Mouse (Mus musculus) intestine, embryonic 16.5 days (tissue): ENCODE results near the gene Sh3pxd2b. TPM values are rescaled to one million over a fixed set of nuclear protein-coding genes. Genes with fewer than 3 reads are reported as not detected.

Source experiments
- ATAC-seq: fragments of 200-750 bp; cut with Nextera tagmentation; 2 replicates; pipeline ENCODE4 v1.8.0; 2017; ENCODE audit warnings: moderate TSS enrichment, moderate library complexity
- H3K27ac ChIP-seq: fragments of 300-500 bp; sonication (generic); 2 replicates; pipeline ENCODE4 v1.5.1; 2014; ENCODE audit warnings: mild to moderate bottlenecking, low read length
- H3K27me3 ChIP-seq: fragments of 300-500 bp; sonication (generic); replicated peaks from 2 replicates; pipeline ENCODE4 v1.6.1; 2014; ENCODE audit warnings: low read length, control low read depth, mixed read lengths; ENCODE audit not compliant: control insufficient read depth, insufficient read depth
- H3K36me3 ChIP-seq: fragments of 300-500 bp; sonication (generic); 2 replicates; pipeline ENCODE4 v1.6.1; 2014; ENCODE audit warnings: low read length, control low read depth; ENCODE audit not compliant: control insufficient read depth, insufficient read depth
- H3K4me1 ChIP-seq: fragments of 300-500 bp; sonication (generic); 2 replicates; pipeline ENCODE4 v1.6.1; 2014; ENCODE audit warnings: low read length, control low read depth, mixed read lengths; ENCODE audit not compliant: control insufficient read depth, insufficient read depth
- H3K4me2 ChIP-seq: fragments of 300-500 bp; sonication (generic); 2 replicates; pipeline ENCODE4 v1.6.1; 2014; ENCODE audit warnings: low read depth, low read length, control low read depth
- H3K4me3 ChIP-seq: fragments of 300-500 bp; sonication (generic); 2 replicates; pipeline ENCODE4 v1.5.1; 2014; ENCODE audit warnings: mild to moderate bottlenecking, low read length
- H3K9ac ChIP-seq: fragments of 300-500 bp; sonication (generic); 2 replicates; pipeline ENCODE4 v1.6.1; 2014; ENCODE audit warnings: low read depth, low read length
- H3K9me3 ChIP-seq: fragments of 300-500 bp; sonication (generic); 2 replicates; pipeline ENCODE4 v1.6.1; 2016; ENCODE audit warnings: low read length, control low read depth; ENCODE audit not compliant: control insufficient read depth
- WGBS: fragments of 180-500 bp; shearing (Covaris S2); extraction: QIAGEN DNeasy Blood & Tissue Kit; methylation state at CpG from one replicate; pipeline ENCODE4 v1.1.7; 2014; 5-methylcytosine and 5-hydroxymethylcytosine counted together
- polyA plus RNA-seq: library from polyadenylated mRNA; unstranded; fragments of >200 nt; fragmentation: Nextera tagmentation; extraction: Ambion mirVana; gene quantifications from 2 replicates; pipeline ENCODE4 v1.2.1, GENCODE M21; 2015

Sh3pxd2b gene
- polyA plus RNA-seq, 1 experiment from 2014 or later = 9.6 TPM

DNA sequence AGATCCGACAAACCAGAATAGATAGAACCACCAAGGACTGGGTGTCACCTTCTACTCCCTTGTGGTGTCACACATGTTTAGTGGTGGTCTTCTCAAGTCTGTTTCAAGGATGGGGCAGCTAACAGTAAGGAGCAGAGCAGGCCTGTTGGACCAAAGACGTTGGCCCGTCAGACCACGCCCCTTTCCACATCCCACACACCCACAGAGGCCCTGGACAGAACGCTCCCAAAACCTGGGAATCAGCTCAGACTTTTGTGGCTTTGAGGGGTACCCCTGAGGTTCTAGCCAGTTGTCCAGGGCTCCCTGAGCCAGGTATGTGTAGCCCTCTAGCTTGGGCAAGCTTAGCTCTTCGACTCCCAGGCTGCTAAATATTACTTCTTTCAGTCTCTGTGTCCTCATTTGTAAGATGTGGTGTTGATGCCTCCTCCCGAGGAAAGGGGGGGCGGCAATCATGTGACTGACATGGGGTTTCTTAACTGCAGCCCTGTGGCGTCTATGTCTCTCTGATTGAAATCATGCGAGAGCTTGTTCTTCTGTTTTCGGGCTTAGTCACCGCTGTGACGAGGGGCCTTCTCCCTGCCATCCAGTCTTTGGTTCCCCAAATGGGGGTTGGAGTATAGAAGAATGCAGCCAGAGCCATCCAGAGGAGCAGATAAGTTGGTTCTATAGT is 1.8 kb downstream of the Sh3pxd2b start:
- no peak for ATAC-seq
- 66% methylated on average over 13 of the region's 13 CpGs for WGBS
- Histone ChIP-seq H3K27ac (0 out of 2 replicates have a peak overlapping the region, but pooled peaks have one; percentile 25), H3K36me3 (peaks cover 8% of the 10 kb centered on the region; the same call in 1 of the 2 replicates), H3K9ac (peak overlapping the region; percentile 91), H3K9me3 (no peaks in the 10 kb centered on the region), H3K4me1 (peaks cover 30% of the 10 kb centered on the region), H3K27me3 (no peaks in the 10 kb centered on the region), H3K4me2 (peak overlapping the region; percentile 89), H3K4me3 (peak overlapping the region; percentile 79)

DNA sequence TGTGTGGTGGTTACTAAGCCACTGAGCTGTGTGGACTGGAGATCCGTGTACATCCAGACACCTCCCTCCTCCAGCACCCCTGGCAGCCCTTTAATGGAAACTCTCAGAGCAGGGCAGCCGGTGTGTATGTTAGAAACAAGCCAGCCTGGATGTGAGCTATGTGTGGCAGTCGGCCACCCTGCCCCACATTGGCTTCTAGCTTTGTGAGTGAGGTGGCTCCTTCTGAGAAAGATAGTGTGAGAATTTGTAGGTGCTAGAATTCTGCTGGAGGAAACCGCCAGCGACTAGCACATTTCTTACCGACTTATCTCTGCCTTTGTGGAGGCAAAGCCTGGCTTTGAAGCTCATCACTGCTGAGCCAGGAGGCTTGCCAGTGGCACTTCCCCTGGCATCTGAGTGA is 5.3 kb downstream of the Sh3pxd2b start:
- no peak overlapping the region for H3K4me2 ChIP-seq
- no peak for ATAC-seq
- no peak overlapping the region for H3K27ac ChIP-seq
- H3K4me3 ChIP-seq = no peak overlapping the region
- no peak overlapping the region for H3K9ac ChIP-seq
- no peaks in the 10 kb centered on the region for H3K9me3 ChIP-seq
- no peaks in the 10 kb centered on the region for H3K27me3 ChIP-seq
- WGBS = 76% methylated on average over 6 of the region's 6 CpGs
- H3K4me1 ChIP-seq = peaks cover 23% of the 10 kb centered on the region
- H3K36me3 ChIP-seq = peaks cover 8% of the 10 kb centered on the region; the same call in 1 of the 2 replicates

GRCm38 (mm10) chr11:32355377-32355776 is 7.8 kb downstream of the Sh3pxd2b start:
- no peak overlapping the region for H3K27ac ChIP-seq
- no peak for ATAC-seq
- no peaks in the 10 kb centered on the region for H3K9me3 ChIP-seq
- peaks cover 3% of the 10 kb centered on the region; the same call in 1 of the 2 replicates for H3K4me1 ChIP-seq
- no peaks in the 10 kb centered on the region for H3K27me3 ChIP-seq
- no peak overlapping the region for H3K4me3 ChIP-seq
- 88% methylated on average over 1 of the region's 1 CpGs for WGBS
- H3K4me2 ChIP-seq = no peak overlapping the region
- H3K9ac ChIP-seq = no peak overlapping the region
- peaks cover 8% of the 10 kb centered on the region; the same call in 1 of the 2 replicates for H3K36me3 ChIP-seq

DNA sequence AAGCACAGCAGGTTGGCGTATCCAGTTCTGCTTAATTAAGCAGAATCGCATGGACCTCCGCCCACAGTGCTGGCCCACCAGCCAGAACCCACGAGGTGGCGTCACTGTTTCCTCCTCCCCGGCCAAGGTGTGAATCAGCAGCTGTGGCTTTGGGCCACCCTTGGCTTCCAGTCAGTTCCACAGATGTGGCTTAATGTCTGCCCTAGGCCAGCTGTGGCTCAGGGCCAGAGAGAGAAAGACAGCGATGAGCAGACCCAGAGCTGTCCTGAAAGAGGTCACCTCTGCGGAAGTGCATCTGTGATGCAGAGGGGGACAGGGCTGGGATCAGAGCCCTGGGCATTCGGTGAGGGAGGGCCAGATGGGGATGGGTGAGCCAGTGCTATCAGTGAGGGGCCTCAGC is 10.1 kb downstream of the Sh3pxd2b start:
- no peak for ATAC-seq
- H3K27me3 ChIP-seq = no peaks in the 10 kb centered on the region
- H3K27ac ChIP-seq = no peak overlapping the region
- peaks cover 5% of the 10 kb centered on the region; the same call in 1 of the 2 replicates for H3K4me1 ChIP-seq
- no peak overlapping the region for H3K9ac ChIP-seq
- no peak overlapping the region for H3K4me3 ChIP-seq
- 59% methylated on average over 9 of the region's 9 CpGs for WGBS
- H3K4me2 ChIP-seq = no peak overlapping the region
- no peaks in the 10 kb centered on the region for H3K36me3 ChIP-seq
- H3K9me3 ChIP-seq = no peaks in the 10 kb centered on the region

GRCm38 (mm10) chr11:32358399-32358798 is 10.8 kb downstream of the Sh3pxd2b start:
- H3K4me2 ChIP-seq = no peak overlapping the region
- H3K27ac ChIP-seq = no peak overlapping the region
- 63% methylated on average over 6 of the region's 6 CpGs for WGBS
- no peak overlapping the region for H3K4me3 ChIP-seq
- H3K9me3 ChIP-seq = no peaks in the 10 kb centered on the region
- H3K36me3 ChIP-seq = no peaks in the 10 kb centered on the region
- no peaks in the 10 kb centered on the region for H3K27me3 ChIP-seq
- peaks cover 12% of the 10 kb centered on the region for H3K4me1 ChIP-seq
- ATAC-seq = no peak
- no peak overlapping the region for H3K9ac ChIP-seq

GRCm38 (mm10) chr11:32359566-32359965 is 11.9 kb downstream of the Sh3pxd2b start:
- Histone ChIP-seq H3K4me3 (no peak overlapping the region), H3K27me3 (no peaks in the 10 kb centered on the region), H3K27ac (no peak overlapping the region), H3K9ac (no peak overlapping the region), H3K4me2 (no peak overlapping the region), H3K36me3 (no peaks in the 10 kb centered on the region), H3K9me3 (no peaks in the 10 kb centered on the region), H3K4me1 (peaks cover 23% of the 10 kb centered on the region)
- 84% methylated on average over 4 of the region's 4 CpGs for WGBS
- no peak for ATAC-seq

GRCm38 (mm10) chr11:32361774-32362173 is 14.2 kb downstream of the Sh3pxd2b start:
- H3K4me3 ChIP-seq = no peak overlapping the region
- no peaks in the 10 kb centered on the region for H3K9me3 ChIP-seq
- 92% methylated on average over 9 of the region's 9 CpGs for WGBS
- no peaks in the 10 kb centered on the region for H3K36me3 ChIP-seq
- no peak overlapping the region for H3K9ac ChIP-seq
- H3K27ac ChIP-seq = no peak overlapping the region
- H3K4me1 ChIP-seq = peaks cover 34% of the 10 kb centered on the region
- H3K27me3 ChIP-seq = no peaks in the 10 kb centered on the region
- no peak for ATAC-seq
- H3K4me2 ChIP-seq = no peak overlapping the region

GRCm38 (mm10) chr11:32363188-32363587 is 15.6 kb downstream of the Sh3pxd2b start:
- no peaks in the 10 kb centered on the region for H3K9me3 ChIP-seq
- H3K27ac ChIP-seq = peak overlapping the region; percentile 38
- no peak overlapping the region for H3K4me2 ChIP-seq
- peaks cover 33% of the 10 kb centered on the region for H3K4me1 ChIP-seq
- H3K36me3 ChIP-seq = no peaks in the 10 kb centered on the region
- peak; percentile 54 for ATAC-seq
- 62% methylated on average over 3 of the region's 3 CpGs for WGBS
- H3K4me3 ChIP-seq = no peak overlapping the region
- no peak overlapping the region for H3K9ac ChIP-seq
- no peaks in the 10 kb centered on the region for H3K27me3 ChIP-seq

DNA sequence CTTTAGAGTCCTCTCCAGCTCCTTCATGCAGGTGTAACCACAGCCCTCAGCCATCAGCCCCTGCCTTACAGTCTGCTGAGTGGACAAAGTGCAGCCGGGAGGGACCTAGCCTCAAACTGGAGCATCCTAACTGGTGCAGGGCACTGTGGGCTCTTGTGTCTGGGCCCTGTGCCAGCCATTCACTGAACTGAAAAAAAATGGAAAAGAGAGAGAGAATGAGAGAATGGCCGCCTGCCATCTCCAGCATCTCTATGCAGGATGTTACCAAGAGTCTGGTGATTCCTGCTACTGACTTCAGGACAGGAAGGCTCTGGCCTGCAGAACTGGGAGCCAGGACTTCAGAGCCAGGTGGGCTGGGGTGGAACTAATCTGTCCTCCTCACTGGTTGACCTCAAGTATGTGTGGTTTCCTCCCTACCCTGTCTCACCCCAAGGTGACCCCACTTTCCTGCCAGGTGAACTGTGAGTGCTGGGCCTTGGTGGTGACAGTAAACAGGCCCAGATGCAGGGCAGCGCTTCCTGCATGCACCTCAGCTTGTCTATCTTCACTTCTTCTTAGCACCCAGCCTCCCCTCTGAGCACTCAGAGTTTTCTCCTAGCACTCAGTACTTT is 16.1 kb downstream of the Sh3pxd2b start:
- Histone ChIP-seq H3K4me2 (no peak overlapping the region), H3K4me3 (no peak overlapping the region), H3K4me1 (peaks cover 33% of the 10 kb centered on the region), H3K27me3 (no peaks in the 10 kb centered on the region), H3K27ac (peak overlapping the region; percentile 38), H3K36me3 (no peaks in the 10 kb centered on the region), H3K9ac (no peak overlapping the region), H3K9me3 (no peaks in the 10 kb centered on the region)
- ATAC-seq = peak; percentile 72
- 54% methylated on average over 3 of the region's 3 CpGs for WGBS
